Mouse (Mus musculus) erythroblast, embryonic 14.5 days (primary cell): Measurements from ENCODE around the gene Tet2. TPM values are rescaled to one million over a fixed set of nuclear protein-coding genes. Genes with fewer than 3 reads are reported as not detected.

ENCODE experiments used
- H3K27me3 ChIP-seq: 2 replicates; pipeline ENCODE4 v1.6.1; 2012; ENCODE audit warnings: inconsistent platforms; ENCODE audit not compliant: control insufficient read depth
- H3K36me3 ChIP-seq: 2 replicates; pipeline ENCODE4 v1.6.1; 2012; ENCODE audit warnings: mild to moderate bottlenecking, inconsistent platforms; ENCODE audit not compliant: control insufficient read depth
- H3K4me1 ChIP-seq: 2 replicates; pipeline ENCODE4 v1.6.1; 2012; ENCODE audit warnings: inconsistent platforms; ENCODE audit not compliant: control insufficient read depth
- H3K4me3 ChIP-seq: replicated peaks from 2 replicates; pipeline ENCODE3; 2012; ENCODE audit warnings: moderate library complexity, mild to moderate bottlenecking, inconsistent platforms
- H3K9me3 ChIP-seq: 2 replicates; pipeline ENCODE4 v1.6.1; 2012; ENCODE audit warnings: low read length, inconsistent platforms, mixed read lengths; ENCODE audit not compliant: control insufficient read depth
- GATA1 ChIP-seq: IDR thresholded peaks from 2 replicates; pipeline ENCODE4 v1.6.1; 2012; ENCODE audit warnings: low read length, inconsistent platforms, mixed read lengths
- TAL1 ChIP-seq: IDR thresholded peaks from 3 replicates; pipeline ENCODE4 v1.6.1; 2012; ENCODE audit warnings: low read length, inconsistent platforms, mixed read lengths
- polyA plus RNA-seq: library from polyadenylated mRNA; stranded (reverse); fragments of >175 nt; gene quantifications from 2 replicates; pipeline ENCODE4 v1.2.3, GENCODE M21; 2012

Gene Tet2
- polyA plus RNA-seq, 1 experiment = 0.05 TPM

- H3K4me1 ChIP-seq = no peaks in the 10 kb centered on the region
- no peaks in the 10 kb centered on the region for H3K27me3 ChIP-seq
- no peaks in the 10 kb centered on the region for H3K36me3 ChIP-seq
- H3K4me3 ChIP-seq = no peak overlapping the region
- no peaks in the 10 kb centered on the region for H3K9me3 ChIP-seq
- TF ChIP-seq TAL1 (no peak), GATA1 (no peak)
These were observed 34.2 kb upstream of the Tet2 start for GRCm38 (mm10) chr3:133579140-133579539.

- H3K27me3 ChIP-seq = no peaks in the 10 kb centered on the region
- H3K4me1 ChIP-seq = no peaks in the 10 kb centered on the region
- no peaks in the 10 kb centered on the region for H3K9me3 ChIP-seq
These were observed 30.0 kb upstream of the Tet2 start for GRCm38 (mm10) chr3:133574969-133575368.

GRCm38 (mm10) chr3:133571961-133572360 lies 27.0 kb upstream of the Tet2 start:
- Histone ChIP-seq H3K9me3 (no peaks in the 10 kb centered on the region), H3K36me3 (no peaks in the 10 kb centered on the region), H3K4me3 (no peak overlapping the region), H3K4me1 (no peaks in the 10 kb centered on the region), H3K27me3 (no peaks in the 10 kb centered on the region)
- TF ChIP-seq TAL1 = no peak

More at GRCm38 (mm10) chr3:133574969-133575368, 30.0 kb upstream of the Tet2 start:
- TF ChIP-seq TAL1 (no peak), GATA1 (no peak)
- H3K4me3 ChIP-seq = no peak overlapping the region
- no peaks in the 10 kb centered on the region for H3K36me3 ChIP-seq

- H3K9me3 ChIP-seq = no peaks in the 10 kb centered on the region
- no peaks in the 10 kb centered on the region for H3K27me3 ChIP-seq
- TF ChIP-seq TAL1 (no peak), GATA1 (no peak)
- H3K36me3 ChIP-seq = no peaks in the 10 kb centered on the region
- H3K4me1 ChIP-seq = no peaks in the 10 kb centered on the region
- no peak overlapping the region for H3K4me3 ChIP-seq
These were observed 18.7 kb upstream of the Tet2 start for GRCm38 (mm10) chr3:133563503-133564205.

GRCm38 (mm10) chr3:133559413-133560114 lies 14.6 kb upstream of the Tet2 start:
- Histone ChIP-seq H3K4me1 (no peaks in the 10 kb centered on the region), H3K4me3 (no peak overlapping the region), H3K36me3 (no peaks in the 10 kb centered on the region), H3K9me3 (no peaks in the 10 kb centered on the region), H3K27me3 (no peaks in the 10 kb centered on the region)
- no peak for TF ChIP-seq GATA1

GRCm38 (mm10) chr3:133557602-133558001 lies 12.7 kb upstream of the Tet2 start:
- Histone ChIP-seq H3K4me1 (no peaks in the 10 kb centered on the region), H3K9me3 (no peaks in the 10 kb centered on the region), H3K36me3 (no peaks in the 10 kb centered on the region), H3K4me3 (no peak overlapping the region), H3K27me3 (no peaks in the 10 kb centered on the region)
- TF ChIP-seq TAL1 (no peak), GATA1 (no peak)

- H3K36me3 ChIP-seq = no peaks in the 10 kb centered on the region
- no peaks in the 10 kb centered on the region for H3K9me3 ChIP-seq
- no peaks in the 10 kb centered on the region for H3K4me1 ChIP-seq
- TF ChIP-seq GATA1 = no peak
- TF ChIP-seq TAL1 = no peak
- H3K4me3 ChIP-seq = no peak overlapping the region
- H3K27me3 ChIP-seq = no peaks in the 10 kb centered on the region
These were observed 12.2 kb upstream of the Tet2 start for GRCm38 (mm10) chr3:133557154-133557553.

GRCm38 (mm10) chr3:133555378-133555777 lies 10.4 kb upstream of the Tet2 start:
- no peaks in the 10 kb centered on the region for H3K4me1 ChIP-seq
- H3K27me3 ChIP-seq = no peaks in the 10 kb centered on the region
- no peaks in the 10 kb centered on the region for H3K9me3 ChIP-seq
- no peaks in the 10 kb centered on the region for H3K36me3 ChIP-seq
- H3K4me3 ChIP-seq = no peak overlapping the region
- TF ChIP-seq TAL1 = no peak

GRCm38 (mm10) chr3:133554552-133555067 lies 9.7 kb upstream of the Tet2 start:
- TF ChIP-seq GATA1 = no peak
- TF ChIP-seq TAL1 = no peak
- Histone ChIP-seq H3K4me1 (no peaks in the 10 kb centered on the region), H3K4me3 (no peak overlapping the region), H3K27me3 (no peaks in the 10 kb centered on the region), H3K9me3 (no peaks in the 10 kb centered on the region), H3K36me3 (no peaks in the 10 kb centered on the region)
